Mouse (Mus musculus) ovary, adult 18-20 months (tissue): ENCODE results near the gene Try10.
"Not testable (repeated sequence)": the region's sequence is repeated elsewhere in the genome, so short reads cannot be mapped to it uniquely, and the experiment has no call there.

Experiments used
- DNase-seq: peaks from one replicate; pipeline ENCODE4 v3.0.0; 2022; ENCODE audit warnings: low spot score, mixed read lengths

The Try10 gene

DNA sequence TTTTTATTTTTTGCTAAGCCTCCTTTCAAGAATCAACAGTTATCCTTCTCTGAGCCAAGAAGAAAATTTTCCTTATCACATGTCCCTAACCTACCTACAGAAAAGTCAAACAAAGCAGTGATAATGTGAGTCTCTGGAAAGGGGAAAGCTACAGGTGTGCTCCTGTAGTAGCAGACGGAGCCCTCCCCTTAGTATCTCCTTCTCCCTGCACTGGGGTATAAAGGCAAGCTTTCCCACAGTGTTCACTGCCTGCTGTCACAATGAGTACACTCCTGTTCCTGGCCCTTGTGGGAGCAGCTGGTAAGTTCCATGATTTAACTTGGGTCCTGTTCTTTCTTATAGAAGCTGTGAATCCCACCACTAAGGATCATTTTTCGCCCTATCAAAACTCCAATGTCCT lies at the start of gene Try10:
TSS of gene Try10 (plus strand) at position 174 of the 400 bp plus-strand sequence.
- DNase-seq, result no peak

GRCm38 (mm10) chr6:41316741-41317140 lies 37.2 kb upstream of the Try10 start, which contains the start of gene Try5:
Gene Try5, minus strand, starts transcription at chr6:41316841.
- DNase-seq, result not testable (repeated sequence)

DNA sequence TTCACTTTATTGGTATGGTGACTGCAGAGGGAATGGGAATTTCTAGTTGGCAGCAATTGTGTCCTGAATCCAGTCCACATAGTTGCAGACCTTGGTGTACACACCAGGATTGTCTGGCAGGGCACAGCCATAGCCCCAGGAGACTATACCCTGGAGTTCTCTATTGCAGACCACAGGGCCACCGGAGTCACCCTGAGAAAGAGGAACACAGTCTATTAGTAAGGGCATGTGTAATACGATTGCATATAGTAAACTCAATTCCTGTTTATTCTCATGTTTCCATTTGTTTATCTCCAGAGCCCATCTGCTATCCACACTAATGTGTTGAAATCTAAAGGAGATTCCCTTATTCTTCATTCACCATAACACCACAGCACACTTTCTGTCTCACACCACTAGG lies 19.9 kb downstream of the Try10 start:
- not testable (repeated sequence) for DNase-seq

GRCm38 (mm10) chr6:41377578-41377977 lies 23.7 kb downstream of the Try10 start, which contains the start of gene Prss3:
Gene Prss3, minus strand, starts transcription at chr6:41377678.
- DNase-seq, result not testable (repeated sequence)

- DNase-seq, result no peak
Measured at GRCm38 (mm10) chr6:41386781-41387180, 32.9 kb downstream of the Try10 start.

DNA sequence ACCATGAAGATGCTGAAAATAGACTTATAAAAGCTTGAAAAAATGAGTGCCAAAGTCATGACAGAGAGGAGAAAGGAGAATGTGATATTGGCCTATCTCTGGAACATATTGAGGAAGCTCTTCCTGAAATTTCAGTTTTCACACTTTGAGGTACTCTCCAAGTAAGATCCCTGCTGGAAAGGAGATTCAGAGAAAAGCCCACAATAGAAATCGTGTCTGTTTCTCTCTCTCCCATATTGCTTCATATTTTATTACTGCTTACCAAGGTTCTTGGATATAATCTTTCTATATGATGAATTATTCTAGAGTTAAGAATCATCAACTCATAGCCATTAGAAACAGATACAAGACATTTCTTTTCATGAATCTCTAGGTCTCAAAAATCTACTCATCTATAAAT lies 37.7 kb downstream of the Try10 start:
- not testable (repeated sequence) for DNase-seq

- not testable (repeated sequence) for DNase-seq
Measured at GRCm38 (mm10) chr6:41392056-41392455, 38.2 kb downstream of the Try10 start, which contains the start of gene Gm5771. Gene Gm5771, plus strand, starts transcription at chr6:41392356.
